Comparison of ENCODE assay signal across 27 mouse cellular contexts in genomic region chr13:98555693-98556092, GRCm38 (mm10).
DNase-seq lines count a peak whose midpoint lies in the region; ATAC-seq lines count a peak whose summit lies in the region.
"Had no signal": no experiment of that assay in that cellular context is flagged by ENCODE, and none has a peak within 500 bp of the region (broad histone marks: within the 10 kb centered on the region; RNA-seq: fewer than 3 reads in every experiment).

No protein-coding gene starts in this region.

- H3K4me3 ChIP-seq in hindbrain, embryonic 10.5 days = no peak overlapping the region
- no peak overlapping the region for H3K4me3 ChIP-seq in hindbrain, embryonic 11.5 days (ENCODE audit: low read depth, low read length)
- no peak overlapping the region for H3K4me3 ChIP-seq in embryonic facial prominence, embryonic 10.5 days
- no peak overlapping the region for H3K4me3 ChIP-seq in embryonic facial prominence, embryonic 13.5 days
- no peak overlapping the region for H3K4me3 ChIP-seq in limb, embryonic 12.5 days (replicated peaks)
- H3K4me3 ChIP-seq in heart, embryonic 10.5 days = no peak overlapping the region
- H3K4me3 ChIP-seq: forebrain, embryonic 10.5 days; forebrain, embryonic 13.5 days; heart, embryonic 13.5 days had no signal

- DNase-seq in hindbrain, embryonic 10.5 days (ENCODE audit: low spot score) = no peak
- no peak for DNase-seq in hindbrain, embryonic 11.5 days (ENCODE audit: low spot score)
- no peak for DNase-seq in embryonic facial prominence, embryonic 10.5 days (ENCODE audit: low spot score)
- no peak for DNase-seq in heart, adult 9 months (ENCODE audit: low spot score in 2 of 2)
- DNase-seq in heart, postnatal 4 days = no peak
- no peak for DNase-seq in heart, embryonic 10.5 days (ENCODE audit: low spot score)
- DNase-seq: adrenal gland, postnatal 10 days; adrenal gland, postnatal 36 days; cerebellum, adult 18-20 months; cerebellum, adult 9-10 months; cerebellum, postnatal 14 days; gastrocnemius, postnatal 10 days; gastrocnemius, postnatal 36 days; heart, postnatal 14 days had no signal

- no peak overlapping the region for H3K4me2 ChIP-seq in hindbrain, embryonic 11.5 days (replicated peaks; ENCODE audit: low read depth, low read length)
- H3K4me2 ChIP-seq in embryonic facial prominence, embryonic 13.5 days = peak overlapping the region; percentile 31
- H3K4me2 ChIP-seq in limb, embryonic 12.5 days = peak overlapping the region; percentile 15
- H3K4me2 ChIP-seq: forebrain, embryonic 13.5 days; heart, embryonic 13.5 days; hindbrain, embryonic 14.5 days had no signal

- H3K36me3 ChIP-seq in hindbrain, embryonic 10.5 days = no peaks in the 10 kb centered on the region
- no peaks in the 10 kb centered on the region for H3K36me3 ChIP-seq in hindbrain, embryonic 11.5 days (ENCODE audit: control insufficient read depth, insufficient read depth, low read length)
- no peaks in the 10 kb centered on the region for H3K36me3 ChIP-seq in embryonic facial prominence, embryonic 10.5 days (replicated peaks)
- no peaks in the 10 kb centered on the region for H3K36me3 ChIP-seq in embryonic facial prominence, embryonic 13.5 days
- no peaks in the 10 kb centered on the region for H3K36me3 ChIP-seq in limb, embryonic 12.5 days
- no peaks in the 10 kb centered on the region for H3K36me3 ChIP-seq in heart, embryonic 10.5 days
- H3K36me3 ChIP-seq: forebrain, embryonic 10.5 days; G1E; heart, embryonic 13.5 days had no signal

- H3K27me3 ChIP-seq in hindbrain, embryonic 10.5 days (ENCODE audit: insufficient read depth, poor library complexity, severe bottlenecking) = peaks cover 24% of the 10 kb centered on the region; the same call in 1 of the 2 replicates
- no peaks in the 10 kb centered on the region for H3K27me3 ChIP-seq in hindbrain, embryonic 11.5 days (ENCODE audit: control insufficient read depth, insufficient read depth, low read length)
- peaks cover 29% of the 10 kb centered on the region for H3K27me3 ChIP-seq in embryonic facial prominence, embryonic 10.5 days (replicated peaks; ENCODE audit: low read depth, poor library complexity, severe bottlenecking)
- H3K27me3 ChIP-seq in embryonic facial prominence, embryonic 13.5 days = 0 out of 2 replicates have a peak, but pooled peaks cover 9% of the 10 kb centered on the region
- peaks cover 8% of the 10 kb centered on the region; the same call in 1 of the 2 replicates for H3K27me3 ChIP-seq in limb, embryonic 12.5 days
- 0 out of 2 replicates have a peak, but pooled peaks cover 3% of the 10 kb centered on the region for H3K27me3 ChIP-seq in heart, embryonic 10.5 days (ENCODE audit: insufficient read depth, poor library complexity, severe bottlenecking)
- H3K27me3 ChIP-seq: CH12.LX, Patski had no signal

- no peak for ATAC-seq in hindbrain, embryonic 11.5 days (ENCODE audit: low FRiP score)
- ATAC-seq in embryonic facial prominence, embryonic 13.5 days (ENCODE audit: insufficient number of reproducible peaks, insufficient read depth, low FRiP score, low TSS enrichment, low read depth) = peak; percentile 77
- no peak for ATAC-seq in limb, embryonic 12.5 days (ENCODE audit: insufficient number of reproducible peaks, insufficient read depth, low FRiP score, low TSS enrichment, low read depth)
- ATAC-seq: forebrain, embryonic 13.5 days; forebrain, embryonic 16.5 days; hindbrain, postnatal 0 days; inflammation-experienced regulatory T-cells, adult 6 months; intestine, embryonic 16.5 days; Patski had no signal

- peak overlapping the region; percentile 35; the same call in 1 of the 2 replicates for H3K27ac ChIP-seq in hindbrain, embryonic 10.5 days
- H3K27ac ChIP-seq in hindbrain, embryonic 11.5 days (ENCODE audit: low read depth, low read length) = no peak overlapping the region
- H3K27ac ChIP-seq in embryonic facial prominence, embryonic 10.5 days (replicated peaks) = peak overlapping the region; percentile 51
- peak overlapping the region; percentile 65 for H3K27ac ChIP-seq in embryonic facial prominence, embryonic 13.5 days
- 0 out of 2 replicates have a peak overlapping the region, but pooled peaks have one; percentile 17 for H3K27ac ChIP-seq in limb, embryonic 12.5 days
- no peak overlapping the region for H3K27ac ChIP-seq in heart, embryonic 10.5 days
- H3K27ac ChIP-seq: forebrain, embryonic 10.5 days; forebrain, embryonic 13.5 days; heart, embryonic 13.5 days; hindbrain, embryonic 14.5 days; hindbrain, postnatal 0 days had no signal

- 81% methylated on average over 6 of the region's 6 CpGs for WGBS in hindbrain, embryonic 10.5 days
- WGBS in hindbrain, embryonic 11.5 days = 70% methylated on average over 6 of the region's 6 CpGs
- 60% methylated on average over 6 of the region's 6 CpGs for WGBS in embryonic facial prominence, embryonic 10.5 days
- 30% methylated on average over 6 of the region's 6 CpGs for WGBS in embryonic facial prominence, embryonic 13.5 days
- 28% methylated on average over 6 of the region's 6 CpGs for WGBS in limb, embryonic 12.5 days
- 84% methylated on average over 6 of the region's 6 CpGs for WGBS in heart, embryonic 10.5 days

- H3K9me3 ChIP-seq in hindbrain, embryonic 10.5 days = no peaks in the 10 kb centered on the region
- no peaks in the 10 kb centered on the region for H3K9me3 ChIP-seq in hindbrain, embryonic 11.5 days (ENCODE audit: control insufficient read depth, low read length)
- no peaks in the 10 kb centered on the region for H3K9me3 ChIP-seq in embryonic facial prominence, embryonic 10.5 days
- no peaks in the 10 kb centered on the region for H3K9me3 ChIP-seq in embryonic facial prominence, embryonic 13.5 days
- no peaks in the 10 kb centered on the region for H3K9me3 ChIP-seq in limb, embryonic 12.5 days
- H3K9me3 ChIP-seq in heart, embryonic 10.5 days = no peaks in the 10 kb centered on the region
- H3K9me3 ChIP-seq: forebrain, embryonic 13.5 days; G1E; heart, embryonic 13.5 days had no signal

- H3K4me1 ChIP-seq in hindbrain, embryonic 10.5 days (replicated peaks) = peaks cover 13% of the 10 kb centered on the region
- no peaks in the 10 kb centered on the region for H3K4me1 ChIP-seq in hindbrain, embryonic 11.5 days (replicated peaks; ENCODE audit: control insufficient read depth, insufficient read depth, low read length)
- peaks cover 21% of the 10 kb centered on the region for H3K4me1 ChIP-seq in embryonic facial prominence, embryonic 10.5 days
- H3K4me1 ChIP-seq in embryonic facial prominence, embryonic 13.5 days = peaks cover 28% of the 10 kb centered on the region
- H3K4me1 ChIP-seq in limb, embryonic 12.5 days (replicated peaks) = peaks cover 26% of the 10 kb centered on the region
- no peaks in the 10 kb centered on the region; the same call in 1 of the 2 replicates for H3K4me1 ChIP-seq in heart, embryonic 10.5 days
- H3K4me1 ChIP-seq: forebrain, embryonic 13.5 days; heart, embryonic 13.5 days had no signal

- H3K9ac ChIP-seq in hindbrain, embryonic 11.5 days (ENCODE audit: low read depth, low read length) = no peak overlapping the region
- H3K9ac ChIP-seq in embryonic facial prominence, embryonic 13.5 days = no peak overlapping the region
- H3K9ac ChIP-seq in limb, embryonic 12.5 days (replicated peaks) = no peak overlapping the region
- H3K9ac ChIP-seq: forebrain, embryonic 13.5 days; heart, embryonic 13.5 days; hindbrain, embryonic 14.5 days had no signal

Comparison
In these comparisons a context has a peak if more than half of its experiments do, and no peak if none do; other contexts are left out.
1. H3K27ac ChIP-seq: peak in hindbrain, embryonic 10.5 days (single experiment), embryonic facial prominence, embryonic 10.5 days (single experiment), embryonic facial prominence, embryonic 13.5 days (single experiment) and limb, embryonic 12.5 days (single experiment); none in hindbrain, embryonic 11.5 days (single experiment) and heart, embryonic 10.5 days (single experiment).